Mouse (Mus musculus) lung, embryonic 15.5 days (tissue): ENCODE measurements around the gene Pcdh8. TPM values are rescaled to one million over a fixed set of nuclear protein-coding genes. Genes with fewer than 3 reads are reported as not detected.

ENCODE experiments used
- ATAC-seq: fragments of 200-750 bp; cut with Nextera tagmentation; 2 replicates; pipeline ENCODE4 v1.8.0; 2017; ENCODE audit warnings: moderate number of reproducible peaks, borderline replicate concordance; ENCODE audit not compliant: low FRiP score, low TSS enrichment; ENCODE audit errors: extremely low read depth
- H3K27ac ChIP-seq: fragments of 300-500 bp; sonication (generic); 2 replicates; pipeline ENCODE4 v1.5.1; 2015; ENCODE audit warnings: moderate library complexity, mild to moderate bottlenecking, inconsistent platforms
- H3K27me3 ChIP-seq: fragments of 300-500 bp; sonication (generic); 2 replicates; pipeline ENCODE4 v1.6.1; 2015; ENCODE audit warnings: inconsistent platforms
- H3K36me3 ChIP-seq: fragments of 300-500 bp; sonication (generic); 2 replicates; pipeline ENCODE4 v1.6.1; 2015; ENCODE audit warnings: inconsistent platforms
- H3K4me1 ChIP-seq: fragments of 300-500 bp; sonication (generic); 2 replicates; pipeline ENCODE4 v1.6.1; 2015; ENCODE audit warnings: inconsistent platforms
- H3K4me2 ChIP-seq: fragments of 300-500 bp; sonication (generic); 2 replicates; pipeline ENCODE4 v1.6.1; 2015; ENCODE audit warnings: inconsistent platforms, mild to moderate bottlenecking, moderate library complexity
- H3K4me3 ChIP-seq: fragments of 300-500 bp; sonication (generic); 2 replicates; pipeline ENCODE4 v1.5.1; 2015; ENCODE audit warnings: mild to moderate bottlenecking, inconsistent platforms
- H3K9ac ChIP-seq: fragments of 300-500 bp; sonication (generic); 2 replicates; pipeline ENCODE4 v1.6.1; 2015; ENCODE audit warnings: inconsistent platforms
- H3K9me3 ChIP-seq: fragments of 300-500 bp; sonication (generic); 2 replicates; pipeline ENCODE4 v1.6.1; 2016; ENCODE audit warnings: inconsistent platforms
- WGBS: fragments of 180-500 bp; shearing (Covaris S2); methylation state at CpG from one replicate; pipeline ENCODE4 v1.1.7; 2015; 5-methylcytosine and 5-hydroxymethylcytosine counted together
- polyA plus RNA-seq: library from polyadenylated mRNA; unstranded; fragments of >200 nt; fragmentation: Nextera tagmentation; extraction: Ambion mirVana; gene quantifications from 2 replicates; pipeline ENCODE4 v1.2.1, GENCODE M21; 2015

Pcdh8 gene
- polyA plus RNA-seq, 1 experiment from 2014 or later, result 0.11 TPM

DNA sequence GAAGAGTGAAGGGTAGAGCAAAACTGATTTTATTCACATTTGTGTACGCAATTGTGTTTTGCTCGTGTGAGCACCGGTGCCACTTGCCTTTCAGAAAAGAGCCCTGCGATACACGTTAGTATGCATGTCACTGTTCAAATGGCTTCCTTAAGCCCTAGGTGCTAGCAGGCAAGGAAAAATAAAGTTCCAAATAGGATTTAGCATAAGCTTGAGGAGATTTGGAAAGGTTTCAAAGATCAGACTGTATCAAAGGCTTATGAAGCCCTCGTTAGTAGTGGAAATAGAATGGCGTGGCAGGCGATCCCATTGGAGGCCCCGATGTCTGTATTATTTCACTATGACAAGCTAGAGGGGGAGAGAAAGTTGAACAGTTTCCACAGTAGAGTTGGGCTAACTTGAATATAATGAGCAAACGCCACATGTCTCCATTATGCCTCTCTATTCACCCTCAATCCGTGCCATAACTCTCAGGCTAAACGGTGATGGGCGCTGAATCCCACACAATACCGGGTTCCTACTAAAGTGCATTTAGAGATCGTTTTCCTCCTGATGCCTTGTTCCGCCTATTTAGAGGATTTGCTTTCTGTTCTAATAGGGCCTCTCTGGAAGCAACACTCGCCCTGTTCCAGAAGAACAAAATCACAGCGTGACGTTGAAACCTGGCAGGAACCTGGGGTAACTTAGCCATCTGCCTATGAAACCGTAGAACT, 845 bp upstream of the Pcdh8 start:
- Histone ChIP-seq H3K4me2 (peak overlapping the region; percentile 71), H3K4me3 (peak overlapping the region; percentile 34), H3K27ac (no peak overlapping the region), H3K27me3 (peaks cover 93% of the 10 kb centered on the region), H3K9ac (no peak overlapping the region), H3K36me3 (no peaks in the 10 kb centered on the region), H3K9me3 (no peaks in the 10 kb centered on the region), H3K4me1 (peaks cover 35% of the 10 kb centered on the region)
- 3% methylated on average over 20 of the region's 20 CpGs for WGBS
- ATAC-seq, result no peak

DNA sequence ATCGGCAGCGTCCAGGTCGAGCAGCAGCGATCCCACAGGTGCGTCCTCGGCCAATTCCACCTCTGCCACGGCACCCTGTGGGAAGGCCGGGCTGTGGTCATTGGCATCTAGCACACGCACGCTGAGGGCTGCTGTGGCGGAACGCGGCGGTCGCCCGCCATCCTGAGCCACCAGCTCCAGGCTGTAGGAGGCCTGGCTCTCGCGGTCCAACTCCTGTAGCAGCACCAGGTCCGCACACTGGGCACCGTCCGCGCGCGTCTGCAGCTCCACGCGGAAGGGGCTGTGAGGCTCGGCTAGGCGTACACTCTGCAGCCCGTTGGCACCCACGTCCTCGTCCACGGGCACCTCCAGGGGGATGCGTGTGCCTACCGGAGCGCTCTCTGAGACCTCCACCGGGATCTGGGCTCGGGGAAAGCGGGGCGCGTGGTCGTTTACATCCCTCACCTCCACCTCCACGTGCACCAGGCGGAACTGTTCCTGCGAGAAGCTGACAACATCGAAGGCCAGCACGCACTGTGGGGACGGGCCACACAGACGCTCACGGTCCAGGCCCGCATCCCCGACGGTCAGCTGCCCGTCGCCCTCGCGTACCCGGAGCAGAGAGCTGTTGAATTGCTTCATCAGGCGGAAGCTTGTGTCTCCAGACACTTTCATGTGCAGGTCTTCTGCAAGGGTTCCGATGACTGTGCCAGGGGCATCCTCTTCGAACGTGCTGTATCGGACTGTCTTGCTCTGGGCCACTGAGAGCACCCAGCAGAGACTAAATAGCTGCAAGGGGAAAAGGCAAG, 612 bp downstream of the Pcdh8 start:
- H3K4me1 ChIP-seq, result peaks cover 35% of the 10 kb centered on the region
- H3K4me2 ChIP-seq, result peak overlapping the region; percentile 71
- no peaks in the 10 kb centered on the region for H3K9me3 ChIP-seq
- peaks cover 95% of the 10 kb centered on the region for H3K27me3 ChIP-seq
- no peaks in the 10 kb centered on the region for H3K36me3 ChIP-seq
- ATAC-seq, result 0 out of 2 replicates have a peak, but pooled peaks have one; percentile 36
- 4% methylated on average over 60 of the region's 62 CpGs for WGBS
- H3K27ac ChIP-seq, result no peak overlapping the region
- no peak overlapping the region for H3K9ac ChIP-seq
- peak overlapping the region; percentile 34 for H3K4me3 ChIP-seq

DNA sequence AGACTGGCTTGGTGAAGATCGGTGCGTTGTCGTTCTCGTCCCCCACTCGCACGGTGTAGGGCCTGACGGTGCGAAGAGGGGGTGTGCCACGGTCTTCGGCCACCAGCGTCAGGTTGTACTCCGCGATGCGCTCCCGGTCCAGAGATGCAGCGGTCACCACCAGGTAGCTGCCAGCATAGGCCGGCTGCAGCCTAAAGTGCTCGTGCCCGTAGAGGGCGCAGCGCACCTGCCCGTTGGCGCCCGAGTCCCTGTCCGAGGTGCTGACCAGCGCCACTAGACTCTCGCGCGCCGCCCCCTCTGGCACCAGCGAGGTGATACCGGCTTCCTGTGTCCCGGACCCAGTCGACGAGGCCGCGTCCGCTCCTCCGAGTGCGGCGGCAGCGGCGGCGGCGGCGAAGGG, 1.5 kb downstream of the Pcdh8 start:
- WGBS, result under 1% methylated on average over 46 of the region's 46 CpGs
- peak; percentile 53; the same call in 1 of the 2 replicates for ATAC-seq

DNA sequence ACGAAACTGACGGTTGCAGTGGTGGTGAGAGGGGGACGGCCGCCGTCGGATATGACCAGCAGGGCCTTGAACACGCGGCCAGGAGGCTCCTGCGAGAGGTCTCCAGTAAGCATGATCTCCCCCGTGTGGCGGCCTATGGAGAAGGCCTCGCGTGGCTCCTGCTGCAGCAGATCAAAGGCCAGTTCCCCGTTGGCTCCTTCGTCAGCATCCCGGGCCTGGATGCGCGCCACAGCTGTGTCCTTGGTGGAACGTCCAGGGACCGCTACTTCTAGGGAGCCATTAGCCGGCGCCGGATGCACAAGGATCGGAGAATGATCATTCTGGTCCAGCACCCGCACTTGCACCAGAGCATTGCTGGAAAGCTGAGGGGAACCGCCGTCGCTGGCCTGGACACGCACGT, 2.1 kb downstream of the Pcdh8 start:
- WGBS, result 5% methylated on average over 30 of the region's 30 CpGs
- peaks cover 87% of the 10 kb centered on the region for H3K27me3 ChIP-seq
- H3K4me1 ChIP-seq, result peaks cover 33% of the 10 kb centered on the region
- no peaks in the 10 kb centered on the region for H3K36me3 ChIP-seq
- no peak for ATAC-seq
- H3K4me2 ChIP-seq, result peak overlapping the region; percentile 39; the same call in 1 of the 2 replicates
- H3K27ac ChIP-seq, result no peak overlapping the region
- H3K9me3 ChIP-seq, result no peaks in the 10 kb centered on the region
- no peak overlapping the region for H3K9ac ChIP-seq
- H3K4me3 ChIP-seq, result no peak overlapping the region

More for the DNA sequence above, 1.5 kb downstream of the Pcdh8 start:
- no peaks in the 10 kb centered on the region for H3K36me3 ChIP-seq
- no peaks in the 10 kb centered on the region for H3K9me3 ChIP-seq
- H3K4me1 ChIP-seq, result peaks cover 35% of the 10 kb centered on the region
- no peak overlapping the region for H3K27ac ChIP-seq
- H3K9ac ChIP-seq, result no peak overlapping the region
- H3K27me3 ChIP-seq, result peaks cover 94% of the 10 kb centered on the region
- peak overlapping the region; percentile 71 for H3K4me2 ChIP-seq
- peak overlapping the region; percentile 24 for H3K4me3 ChIP-seq

DNA sequence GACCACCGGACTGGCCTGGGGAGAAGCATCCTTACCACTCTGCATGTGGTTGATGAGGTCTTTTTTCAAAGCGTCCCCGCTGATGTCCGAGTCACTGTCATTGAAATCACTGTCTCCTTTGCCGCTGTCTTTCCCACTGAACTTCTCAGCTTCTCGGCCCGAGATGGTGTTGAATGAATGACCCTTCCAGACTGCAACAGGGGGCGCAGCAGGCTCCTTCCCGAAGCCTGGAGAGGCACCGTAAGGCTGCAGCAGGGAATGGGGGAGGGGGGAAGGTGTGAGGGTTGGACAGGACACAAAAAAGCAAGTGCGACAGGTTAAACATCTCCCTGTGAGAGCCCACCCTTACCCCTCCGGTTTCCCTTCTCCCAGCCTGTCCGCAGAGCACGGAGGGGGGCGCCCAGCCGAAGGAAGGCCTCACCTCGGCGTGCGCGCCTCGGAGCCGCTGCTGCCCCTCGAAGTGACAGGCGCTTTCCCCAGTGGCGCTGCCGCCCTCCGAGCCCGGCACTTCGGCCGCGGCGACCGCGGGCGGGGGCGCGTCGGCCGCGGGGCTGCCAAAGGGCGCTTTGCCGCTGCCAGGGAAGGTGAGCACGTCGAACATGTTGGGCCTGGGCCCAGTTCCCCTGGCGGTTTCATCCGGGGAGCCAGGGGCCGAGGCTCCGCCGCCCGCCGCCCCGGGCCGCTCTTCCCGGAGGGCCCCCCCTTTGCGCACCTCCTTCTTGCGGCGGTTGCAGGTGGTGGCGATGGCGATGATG, 2.9 kb downstream of the Pcdh8 start:
- no peak overlapping the region for H3K4me3 ChIP-seq
- ATAC-seq, result no peak
- H3K4me2 ChIP-seq, result peak overlapping the region; percentile 39
- peaks cover 29% of the 10 kb centered on the region for H3K4me1 ChIP-seq
- peaks cover 80% of the 10 kb centered on the region for H3K27me3 ChIP-seq
- H3K9ac ChIP-seq, result no peak overlapping the region
- H3K27ac ChIP-seq, result no peak overlapping the region
- H3K9me3 ChIP-seq, result no peaks in the 10 kb centered on the region
- H3K36me3 ChIP-seq, result no peaks in the 10 kb centered on the region
- 1% methylated on average over 52 of the region's 59 CpGs for WGBS

DNA sequence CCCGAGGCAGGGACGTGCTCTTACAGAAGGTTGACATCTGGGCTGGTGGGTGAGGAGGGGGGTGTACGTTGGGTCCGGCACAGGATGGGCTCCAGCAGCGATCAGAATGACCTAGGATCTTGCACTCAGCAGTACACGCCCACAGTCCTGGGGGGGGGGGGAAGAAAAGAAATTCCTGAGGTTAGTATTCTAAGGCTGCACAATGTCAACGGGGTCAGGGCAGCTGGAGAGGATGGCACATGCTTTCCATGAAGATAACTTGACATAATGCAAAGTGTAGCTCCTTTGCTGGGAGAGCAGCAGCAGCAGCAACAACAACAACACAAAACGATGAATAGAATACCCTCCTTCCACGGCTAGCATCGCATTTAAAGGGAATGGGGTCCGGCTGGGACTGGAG, 3.5 kb downstream of the Pcdh8 start:
- Histone ChIP-seq H3K4me3 (no peak overlapping the region), H3K4me2 (no peak overlapping the region), H3K27ac (no peak overlapping the region), H3K9ac (no peak overlapping the region), H3K27me3 (peaks cover 74% of the 10 kb centered on the region), H3K9me3 (no peaks in the 10 kb centered on the region), H3K36me3 (no peaks in the 10 kb centered on the region), H3K4me1 (peaks cover 29% of the 10 kb centered on the region)
- ATAC-seq, result no peak
- 17% methylated on average over 11 of the region's 11 CpGs for WGBS

DNA sequence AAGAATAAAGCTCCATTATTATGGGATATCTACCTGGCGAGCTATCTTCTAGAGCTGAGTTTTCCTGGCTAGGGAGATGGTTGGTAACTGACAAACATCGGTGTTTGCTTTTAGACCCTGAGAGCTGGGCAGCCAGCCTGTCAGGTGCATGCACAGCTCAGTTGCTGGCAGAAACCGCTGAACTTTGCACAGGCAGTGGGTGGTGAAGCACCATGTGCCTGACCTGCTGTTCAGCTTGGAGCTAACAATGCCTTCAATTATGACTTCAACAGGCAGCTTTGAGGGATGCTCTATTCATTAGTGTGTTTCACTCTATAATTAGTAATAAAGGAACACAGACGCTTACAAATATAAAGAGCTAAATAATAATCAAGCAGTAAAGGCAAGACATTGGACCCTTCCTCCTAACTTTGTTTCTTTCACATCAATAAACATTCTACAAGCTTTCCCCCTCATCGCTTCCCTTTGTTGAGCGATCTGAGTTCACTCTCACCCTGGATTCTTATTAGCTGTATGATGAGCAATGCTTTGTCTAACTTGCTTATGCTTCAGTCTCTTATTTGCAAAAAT, 5.8 kb downstream of the Pcdh8 start:
- H3K9me3 ChIP-seq, result no peaks in the 10 kb centered on the region
- H3K36me3 ChIP-seq, result no peaks in the 10 kb centered on the region
- H3K4me3 ChIP-seq, result no peak overlapping the region
- peaks cover 14% of the 10 kb centered on the region for H3K4me1 ChIP-seq
- H3K27me3 ChIP-seq, result peaks cover 50% of the 10 kb centered on the region
- WGBS, result 79% methylated on average over 6 of the region's 6 CpGs
- H3K4me2 ChIP-seq, result no peak overlapping the region
- no peak overlapping the region for H3K9ac ChIP-seq
- ATAC-seq, result no peak
- no peak overlapping the region for H3K27ac ChIP-seq

DNA sequence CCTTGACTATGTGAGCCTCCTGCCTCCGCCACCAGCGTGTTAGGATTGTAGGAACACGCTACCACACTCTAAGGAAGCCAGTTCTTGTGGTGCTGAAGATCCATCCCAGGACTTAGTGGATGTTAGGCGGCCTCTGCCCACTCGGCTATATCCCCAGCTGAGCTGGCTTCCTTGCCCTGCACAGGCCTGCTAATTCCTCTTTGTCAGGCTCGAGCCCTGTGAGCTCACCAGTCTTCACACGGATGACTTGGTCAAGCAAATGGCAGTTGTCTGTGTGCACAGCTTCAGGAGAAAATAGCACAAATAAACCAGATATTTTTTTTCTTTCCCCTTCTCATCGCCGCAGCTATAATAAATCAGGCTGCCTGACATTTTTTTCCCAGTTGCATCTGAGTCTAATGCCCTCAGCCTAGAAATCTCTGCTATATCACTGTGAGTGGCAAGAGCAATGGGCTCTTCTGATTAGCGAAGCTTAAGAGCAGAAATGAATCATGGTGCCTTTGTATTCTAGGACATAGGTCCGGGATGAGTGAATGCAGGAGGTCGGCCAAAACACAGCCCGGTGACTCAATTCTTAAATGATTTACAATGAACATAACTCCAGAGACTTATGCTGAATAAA, 16.4 kb downstream of the Pcdh8 start:
- Histone ChIP-seq H3K27me3 (no peaks in the 10 kb centered on the region), H3K36me3 (no peaks in the 10 kb centered on the region), H3K4me3 (no peak overlapping the region), H3K4me2 (no peak overlapping the region), H3K4me1 (no peaks in the 10 kb centered on the region), H3K9me3 (no peaks in the 10 kb centered on the region), H3K9ac (no peak overlapping the region), H3K27ac (no peak overlapping the region)
- ATAC-seq, result no peak
- WGBS, result 59% methylated on average over 13 of the region's 13 CpGs

DNA sequence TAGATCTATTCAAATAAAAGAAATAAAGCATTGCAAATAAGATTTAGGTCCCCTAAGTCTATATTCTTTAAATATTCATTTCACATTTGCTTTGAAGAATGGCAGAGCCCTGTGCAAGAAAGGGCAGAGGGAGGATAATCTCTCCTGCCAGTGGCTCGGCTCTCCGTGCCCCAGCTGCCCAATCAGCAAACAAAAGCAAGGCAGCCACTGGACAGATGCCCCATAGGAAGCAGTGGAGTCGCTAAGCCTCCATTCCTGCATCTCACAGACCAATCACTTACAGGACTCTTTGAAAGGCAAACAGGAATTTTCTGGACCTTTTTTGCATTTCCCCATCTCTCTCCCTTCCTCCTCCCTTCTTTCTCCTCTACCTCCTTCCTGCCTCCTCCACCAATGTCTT, 17.0 kb downstream of the Pcdh8 start:
- ATAC-seq, result no peak
- Histone ChIP-seq H3K4me1 (no peaks in the 10 kb centered on the region), H3K36me3 (no peaks in the 10 kb centered on the region), H3K4me2 (no peak overlapping the region), H3K9me3 (no peaks in the 10 kb centered on the region), H3K27me3 (no peaks in the 10 kb centered on the region), H3K27ac (no peak overlapping the region), H3K4me3 (no peak overlapping the region), H3K9ac (no peak overlapping the region)
- 47% methylated on average over 3 of the region's 3 CpGs for WGBS

DNA sequence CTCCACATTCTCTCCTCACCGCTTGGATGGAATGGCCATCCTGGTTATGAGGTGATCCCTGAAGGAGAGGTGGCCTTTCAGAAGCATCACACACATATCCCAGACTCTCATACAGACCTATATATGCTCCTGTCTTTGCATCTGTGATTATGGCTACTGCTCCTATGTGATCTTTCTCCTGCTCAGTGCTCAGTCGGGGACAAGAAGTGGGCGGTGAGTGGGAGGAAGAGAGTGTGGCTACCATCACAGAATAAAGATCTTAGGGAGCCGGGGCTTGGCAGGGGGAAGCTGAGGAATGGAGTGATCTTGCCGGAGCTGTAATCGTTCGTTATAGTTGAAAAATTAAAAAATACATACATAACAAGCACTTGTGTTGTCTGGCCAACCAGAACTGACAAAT, 17.4 kb downstream of the Pcdh8 start:
- no peaks in the 10 kb centered on the region for H3K27me3 ChIP-seq
- H3K27ac ChIP-seq, result no peak overlapping the region
- H3K4me2 ChIP-seq, result no peak overlapping the region
- 82% methylated on average over 7 of the region's 7 CpGs for WGBS
- no peak overlapping the region for H3K4me3 ChIP-seq
- no peak overlapping the region for H3K9ac ChIP-seq
- no peak for ATAC-seq
- H3K9me3 ChIP-seq, result no peaks in the 10 kb centered on the region
- no peaks in the 10 kb centered on the region for H3K36me3 ChIP-seq
- no peaks in the 10 kb centered on the region for H3K4me1 ChIP-seq

DNA sequence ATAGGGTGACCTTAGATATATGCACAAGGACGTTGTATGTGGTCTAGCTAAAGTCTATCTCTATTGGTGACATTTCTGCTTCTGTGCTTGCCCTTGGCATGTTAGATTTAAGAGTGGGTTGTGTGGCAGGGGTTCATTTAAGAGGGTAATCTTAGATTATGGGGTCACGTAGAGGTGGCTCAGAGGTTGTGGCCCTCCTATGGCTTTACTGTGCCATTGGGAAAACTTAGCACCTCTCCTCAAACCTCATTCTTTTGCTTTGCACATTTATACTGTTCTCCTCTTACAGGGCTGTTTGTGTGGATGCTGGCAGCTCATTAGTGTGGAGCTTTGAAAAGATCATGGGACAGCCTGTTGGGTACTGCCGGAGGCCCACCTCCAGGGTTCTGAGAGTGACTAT, 30.6 kb downstream of the Pcdh8 start:
- H3K9ac ChIP-seq, result no peak overlapping the region
- H3K36me3 ChIP-seq, result no peaks in the 10 kb centered on the region
- no peaks in the 10 kb centered on the region for H3K27me3 ChIP-seq
- no peak overlapping the region for H3K27ac ChIP-seq
- no peak overlapping the region for H3K4me2 ChIP-seq
- no peaks in the 10 kb centered on the region for H3K4me1 ChIP-seq
- ATAC-seq, result no peak
- H3K9me3 ChIP-seq, result no peaks in the 10 kb centered on the region
- H3K4me3 ChIP-seq, result no peak overlapping the region
- WGBS, result 75% methylated on average over 3 of the region's 3 CpGs
